Mouse (Mus musculus): ENCODE data around the gene Uchl1. TPM values are rescaled to one million over a fixed set of nuclear protein-coding genes. Genes with fewer than 3 reads are reported as not detected.

Uchl1 gene
- total and polyA plus RNA-seq, 3 experiments: not detected

DNA sequence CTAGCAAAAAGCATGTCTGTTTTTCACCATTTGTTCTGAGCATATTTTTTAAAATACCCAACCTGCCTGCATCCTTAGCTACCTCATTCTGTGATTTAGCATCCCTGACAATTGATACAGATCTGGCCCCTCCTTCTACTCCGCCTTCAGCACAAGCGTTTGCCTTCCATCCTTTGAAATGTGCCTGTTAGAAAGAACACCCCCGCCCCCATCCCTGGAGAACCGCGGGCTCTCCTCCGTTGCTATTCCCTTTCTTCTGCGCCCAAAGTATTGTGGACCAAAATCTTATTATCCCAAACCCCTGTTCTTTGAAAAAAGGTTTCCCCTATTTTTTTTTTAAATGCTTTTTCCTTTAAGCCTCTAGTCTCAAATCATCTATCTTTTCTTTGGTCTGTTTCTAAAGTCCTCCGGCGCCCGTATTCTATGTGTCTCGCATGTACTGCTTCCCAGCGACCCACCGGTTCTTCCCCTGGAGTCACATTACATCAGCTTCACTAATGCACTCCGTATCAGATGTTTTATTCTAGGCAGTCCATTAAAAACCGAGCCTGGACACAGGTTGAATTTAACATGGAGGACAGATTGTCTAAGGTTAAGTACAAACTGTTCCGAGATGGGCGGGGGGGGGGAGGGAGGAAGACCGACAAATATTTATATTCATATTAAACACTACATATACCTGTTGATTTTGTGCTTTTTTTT lies 551 bp upstream of the Uchl1 start:
- H3K4me3 ChIP-seq (ENCODE audit: control insufficient read depth in 1 of 2, insufficient read depth in 1 of 2, low read depth in 2 of 2, low read length in 2 of 2): no peak overlapping the region

DNA sequence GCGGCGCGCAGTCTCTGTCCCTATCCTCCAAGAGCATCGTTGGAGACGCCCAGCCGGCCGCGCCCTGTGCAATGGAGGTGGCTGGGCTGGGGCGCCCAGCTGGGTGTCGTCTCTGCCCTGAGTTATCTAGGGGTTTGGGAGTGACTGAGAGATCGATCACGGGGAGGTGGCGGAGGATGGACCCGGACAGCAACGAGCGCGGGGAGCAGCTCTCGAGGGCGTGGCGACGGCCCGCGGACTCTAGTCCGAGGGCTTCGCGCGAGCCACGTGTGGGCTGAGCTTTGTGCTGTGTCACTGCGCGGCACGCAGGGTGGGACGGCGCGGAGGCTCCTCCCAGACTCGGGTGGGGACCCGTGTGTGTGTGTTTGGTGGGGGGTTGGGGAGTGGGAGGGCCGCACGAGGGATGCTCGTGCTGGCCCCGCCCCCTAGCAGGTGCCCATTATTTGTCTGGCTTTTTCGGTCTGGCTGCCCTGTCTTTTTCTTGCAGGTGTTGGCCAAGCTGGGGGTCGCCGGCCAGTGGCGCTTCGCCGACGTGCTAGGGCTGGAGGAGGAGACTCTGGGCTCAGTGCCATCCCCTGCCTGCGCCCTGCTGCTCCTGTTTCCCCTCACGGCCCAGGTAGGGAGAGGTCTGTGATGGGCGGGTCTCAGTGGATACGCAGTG lies 696 bp downstream of the Uchl1 start:
- Histone ChIP-seq H3K9ac (ENCODE audit: control insufficient read depth, low read depth, low read length, poor library complexity, severe bottlenecking) (no peak overlapping the region), H3K27ac (ENCODE audit: control insufficient read depth, low read depth, low read length) (no peak overlapping the region), H3K27me3 (ENCODE audit: control insufficient read depth in 1 of 2, insufficient read depth in 2 of 2, low read length in 2 of 2) (no peaks in the 10 kb centered on the region), H3K36me3 (ENCODE audit: control insufficient read depth in 1 of 2, insufficient read depth in 2 of 2, low read length in 2 of 2) (no peaks in the 10 kb centered on the region), H3K4me3 (ENCODE audit: control insufficient read depth in 1 of 2, insufficient read depth in 1 of 2, low read depth in 2 of 2, low read length in 2 of 2) (no peak overlapping the region), H3K4me1 (ENCODE audit: control insufficient read depth in 1 of 2, insufficient read depth in 2 of 2, low read length in 2 of 2) (no peaks in the 10 kb centered on the region), H3K9me3 (replicated peaks; ENCODE audit: insufficient read depth, low read length) (no peaks in the 10 kb centered on the region), H3K79me2 (ENCODE audit: control insufficient read depth, insufficient read depth, low read length, poor library complexity) (no peaks in the 10 kb centered on the region)
- no peak for DNase-seq (ENCODE audit: low read depth, low spot score)
- 0 out of 4 replicates have a peak, but pooled peaks of 1 of the 2 experiments have one; percentile 19 for TF ChIP-seq POLR2A (IDR thresholded peaks at IDR 0.05; ENCODE audit: control insufficient read depth in 1 of 2, insufficient read depth in 1 of 2, low read depth in 1 of 2, low read length in 2 of 2, poor library complexity in 1 of 2)
- TF ChIP-seq UBTF (IDR thresholded peaks at IDR 0.05; ENCODE audit: borderline replicate concordance, insufficient read depth, low read depth, low read length): no peak

More for the DNA sequence above, 551 bp upstream of the Uchl1 start:
- Histone ChIP-seq H3K27ac (ENCODE audit: control insufficient read depth, low read depth, low read length) (no peak overlapping the region), H3K9me3 (replicated peaks; ENCODE audit: insufficient read depth, low read length) (no peaks in the 10 kb centered on the region), H3K27me3 (ENCODE audit: control insufficient read depth in 1 of 2, insufficient read depth in 2 of 2, low read length in 2 of 2) (no peaks in the 10 kb centered on the region), H3K79me2 (ENCODE audit: control insufficient read depth, insufficient read depth, low read length, poor library complexity) (no peaks in the 10 kb centered on the region), H3K36me3 (ENCODE audit: control insufficient read depth in 1 of 2, insufficient read depth in 2 of 2, low read length in 2 of 2) (no peaks in the 10 kb centered on the region), H3K4me1 (ENCODE audit: control insufficient read depth in 1 of 2, insufficient read depth in 2 of 2, low read length in 2 of 2) (no peaks in the 10 kb centered on the region), H3K9ac (ENCODE audit: control insufficient read depth, low read depth, low read length, poor library complexity, severe bottlenecking) (no peak overlapping the region)
- no peak for DNase-seq (ENCODE audit: low read depth, low spot score)
- TF ChIP-seq HCFC1 (IDR thresholded peaks at IDR 0.05; ENCODE audit: low read depth, low read length): no peak
- TF ChIP-seq ELF1 (IDR thresholded peaks at IDR 0.05; ENCODE audit: low read depth, low read length): no peak
- no peak for TF ChIP-seq ETS1 (IDR thresholded peaks at IDR 0.05; ENCODE audit: low read depth, low read length)
- TF ChIP-seq EP300 (IDR thresholded peaks at IDR 0.05; ENCODE audit: low read depth in 1 of 2, low read length in 2 of 2): no peak
- TF ChIP-seq MAX (IDR thresholded peaks at IDR 0.05; ENCODE audit: low read length): no peak
- TF ChIP-seq E2F4 (IDR thresholded peaks at IDR 0.05; ENCODE audit: borderline replicate concordance, low read depth, low read length): no peak
- no peak for TF ChIP-seq POLR2AphosphoS2 (IDR thresholded peaks at IDR 0.05; ENCODE audit: low read length)
- TF ChIP-seq USF1 (IDR thresholded peaks at IDR 0.05; ENCODE audit: low read depth, low read length): no peak
- TF ChIP-seq MAZ (IDR thresholded peaks at IDR 0.05; ENCODE audit: low read depth, low read length): no peak
- TF ChIP-seq UBTF (IDR thresholded peaks at IDR 0.05; ENCODE audit: borderline replicate concordance, insufficient read depth, low read depth, low read length): no peak
- no peak for TF ChIP-seq ZKSCAN1 (IDR thresholded peaks at IDR 0.05; ENCODE audit: low read depth, low read length)
- no peak for TF ChIP-seq CHD1 (IDR thresholded peaks at IDR 0.05; ENCODE audit: low read depth, low read length)
- TF ChIP-seq SIN3A (IDR thresholded peaks at IDR 0.05; ENCODE audit: low read length): no peak
- no peak for TF ChIP-seq NELFE (IDR thresholded peaks at IDR 0.05; ENCODE audit: low read depth, low read length)
- no peak for TF ChIP-seq KAT2A (conservative IDR thresholded peaks at IDR 0.05; ENCODE audit: low read depth, low read length)
